Mouse (Mus musculus) liver, adult 2 months (tissue): Measurements from ENCODE around the gene Ngfr. TPM values are rescaled to one million over a fixed set of nuclear protein-coding genes. Genes with fewer than 3 reads are reported as not detected.

Experiments
- DNase-seq: peaks from one replicate; pipeline ENCODE4 v3.0.0-alpha.2; 2011; ENCODE audit warnings: low read depth, low spot score; ENCODE audit errors: extremely low read depth
- H3K27ac ChIP-seq: fragments of 200-500 bp; replicated peaks from 2 replicates; pipeline ENCODE4 v1.5.1; 2012; ENCODE audit warnings: low read depth, mild to moderate bottlenecking, control low read depth, inconsistent platforms, low read length; ENCODE audit not compliant: insufficient read depth
- H3K27me3 ChIP-seq: fragments of 200-500 bp; 2 replicates; pipeline ENCODE4 v1.6.1; 2012; ENCODE audit warnings: mild to moderate bottlenecking, moderate library complexity, low read length, inconsistent platforms; ENCODE audit not compliant: control insufficient read depth, insufficient read depth
- H3K36me3 ChIP-seq: fragments of 200-500 bp; 2 replicates; pipeline ENCODE4 v1.6.1; 2012; ENCODE audit warnings: low read length, inconsistent platforms; ENCODE audit not compliant: control insufficient read depth, insufficient read depth
- H3K4me1 ChIP-seq: fragments of 200-500 bp; 2 replicates; pipeline ENCODE4 v1.6.1; 2011; ENCODE audit warnings: low read length; ENCODE audit not compliant: control insufficient read depth, insufficient read depth
- H3K4me3 ChIP-seq: fragments of 200-500 bp; 2 replicates; pipeline ENCODE4 v1.5.1; 2011; ENCODE audit warnings: low read depth, mild to moderate bottlenecking, control low read depth, low read length, moderate library complexity; ENCODE audit not compliant: insufficient read depth
- H3K79me2 ChIP-seq: fragments of 200-500 bp; 2 replicates; pipeline ENCODE4 v1.6.1; 2012; ENCODE audit warnings: inconsistent platforms, mild to moderate bottlenecking, low read length, moderate library complexity; ENCODE audit not compliant: control insufficient read depth, insufficient read depth
- H3K9ac ChIP-seq: fragments of 200-500 bp; 2 replicates; pipeline ENCODE4 v1.6.1; 2012; ENCODE audit warnings: low read depth, mild to moderate bottlenecking, control low read depth, inconsistent platforms, low read length
- CTCF ChIP-seq: fragments of 200-500 bp; IDR thresholded peaks from 2 replicates; pipeline ENCODE4 v1.5.1; 2011; ENCODE audit warnings: low read depth, low read length, control low read depth
- POLR2A ChIP-seq: fragments of 200-500 bp; IDR thresholded peaks from 2 replicates; pipeline ENCODE4 v1.6.1; 2011; ENCODE audit warnings: low read length, control low read depth; ENCODE audit not compliant: insufficient read depth; ENCODE audit errors: extremely low read depth
- WGBS: fragments of 180-500 bp; shearing (Covaris S2); methylation state at CpG from one replicate; pipeline ENCODE4 v1.1.7; 2018; 5-methylcytosine and 5-hydroxymethylcytosine counted together
- polyA plus RNA-seq: library from polyadenylated mRNA; depleted of rRNA; stranded (reverse); fragments of >200 nt; gene quantifications from 2 replicates; pipeline ENCODE4 v1.2.3, GENCODE M21; 2012
- total RNA-seq: library from RNA; depleted of rRNA; stranded (reverse); fragments of >200 nt; gene quantifications from 2 replicates; pipeline ENCODE4 v1.2.3, GENCODE M21; 2014

Gene Ngfr
- total and polyA plus RNA-seq, 2 experiments: 1.0 to 4.9 TPM

DNA sequence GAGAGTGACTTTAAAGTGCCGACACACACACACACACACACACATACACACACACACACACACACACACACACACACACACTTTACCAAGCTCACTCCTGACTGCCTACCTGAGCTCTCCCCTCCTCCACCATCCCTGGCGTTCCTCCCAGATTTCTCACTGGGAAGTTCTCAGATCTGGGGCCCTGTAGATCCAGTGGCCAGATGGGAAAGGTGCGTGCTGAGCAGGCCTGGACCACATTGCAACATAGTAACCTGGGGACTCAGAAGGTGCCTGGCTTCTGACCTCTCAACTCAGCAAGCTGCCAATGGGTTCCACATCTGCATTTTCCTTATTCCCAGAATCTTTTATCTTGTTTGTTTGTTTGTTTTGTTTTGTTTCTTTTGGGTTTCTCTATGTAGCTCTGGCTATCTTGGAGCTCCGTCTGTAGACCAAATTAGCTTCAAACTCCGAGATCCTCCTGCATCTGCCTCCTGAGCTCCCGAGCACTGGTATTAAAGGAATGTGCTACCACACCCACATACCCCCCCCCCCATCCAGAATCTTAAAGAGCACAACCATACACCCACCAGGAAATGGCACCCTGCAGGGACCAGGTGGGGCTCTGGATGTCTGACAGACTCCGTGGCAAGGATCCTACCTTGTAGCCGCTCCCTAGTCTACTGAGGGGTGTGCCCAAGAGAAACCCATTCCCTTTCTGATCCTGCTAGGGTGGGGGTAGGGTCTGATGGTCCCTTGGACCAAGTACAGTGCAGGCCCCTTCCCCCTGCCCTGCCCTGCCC, 42.8 kb downstream of the Ngfr start:
- Histone ChIP-seq H3K79me2 (no peaks in the 10 kb centered on the region), H3K36me3 (no peaks in the 10 kb centered on the region), H3K4me3 (no peak overlapping the region), H3K4me1 (no peaks in the 10 kb centered on the region), H3K9ac (no peak overlapping the region), H3K27me3 (no peaks in the 10 kb centered on the region; the same call in 1 of the 2 replicates), H3K27ac (no peak overlapping the region)
- no peak for TF ChIP-seq CTCF
- no peak for TF ChIP-seq POLR2A
- 73% methylated on average over 8 of the region's 8 CpGs for WGBS
- DNase-seq: no peak

DNA sequence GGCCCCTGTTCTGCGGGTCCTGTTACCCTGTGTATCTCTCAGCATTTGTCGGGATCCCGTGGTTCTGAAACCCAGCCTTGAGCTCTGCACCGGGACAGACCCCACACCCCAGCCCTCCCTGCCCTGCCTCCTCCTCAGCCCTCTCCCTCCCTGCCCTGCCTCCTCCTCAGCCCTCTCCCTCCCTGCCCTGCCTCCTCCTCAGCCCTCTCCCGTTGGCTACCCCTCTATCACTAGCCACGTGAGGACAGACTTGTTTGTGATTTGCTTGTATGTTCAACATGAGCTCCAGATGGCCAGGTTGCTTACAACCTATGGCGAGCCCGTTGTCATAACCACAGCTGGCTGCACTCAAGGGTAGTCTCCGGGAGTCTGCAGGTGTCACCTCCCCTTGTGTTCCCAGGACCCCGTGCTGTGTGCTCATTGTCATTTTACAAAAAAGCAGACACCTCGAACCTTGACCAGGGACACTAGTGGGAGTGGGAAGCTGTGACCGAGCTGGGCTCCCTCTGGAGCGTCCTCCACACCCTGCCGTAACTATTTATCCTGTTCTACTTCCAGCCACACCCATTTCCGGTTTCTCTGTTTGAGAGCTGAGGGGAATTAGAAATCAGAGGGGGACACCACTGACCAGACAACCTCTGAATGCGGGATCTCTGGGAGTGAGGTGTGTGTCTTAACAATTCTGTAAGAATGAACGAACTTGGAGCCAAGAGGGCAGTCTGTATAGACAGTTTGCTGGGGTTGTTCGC, 46.7 kb downstream of the Ngfr start:
- Histone ChIP-seq H3K4me3 (no peak overlapping the region), H3K36me3 (no peaks in the 10 kb centered on the region), H3K79me2 (no peaks in the 10 kb centered on the region), H3K4me1 (no peaks in the 10 kb centered on the region), H3K9ac (no peak overlapping the region), H3K27me3 (no peaks in the 10 kb centered on the region), H3K27ac (no peak overlapping the region)
- TF ChIP-seq POLR2A (no peak), CTCF (no peak)
- WGBS: 29% methylated on average over 18 of the region's 18 CpGs
- DNase-seq: no peak

DNA sequence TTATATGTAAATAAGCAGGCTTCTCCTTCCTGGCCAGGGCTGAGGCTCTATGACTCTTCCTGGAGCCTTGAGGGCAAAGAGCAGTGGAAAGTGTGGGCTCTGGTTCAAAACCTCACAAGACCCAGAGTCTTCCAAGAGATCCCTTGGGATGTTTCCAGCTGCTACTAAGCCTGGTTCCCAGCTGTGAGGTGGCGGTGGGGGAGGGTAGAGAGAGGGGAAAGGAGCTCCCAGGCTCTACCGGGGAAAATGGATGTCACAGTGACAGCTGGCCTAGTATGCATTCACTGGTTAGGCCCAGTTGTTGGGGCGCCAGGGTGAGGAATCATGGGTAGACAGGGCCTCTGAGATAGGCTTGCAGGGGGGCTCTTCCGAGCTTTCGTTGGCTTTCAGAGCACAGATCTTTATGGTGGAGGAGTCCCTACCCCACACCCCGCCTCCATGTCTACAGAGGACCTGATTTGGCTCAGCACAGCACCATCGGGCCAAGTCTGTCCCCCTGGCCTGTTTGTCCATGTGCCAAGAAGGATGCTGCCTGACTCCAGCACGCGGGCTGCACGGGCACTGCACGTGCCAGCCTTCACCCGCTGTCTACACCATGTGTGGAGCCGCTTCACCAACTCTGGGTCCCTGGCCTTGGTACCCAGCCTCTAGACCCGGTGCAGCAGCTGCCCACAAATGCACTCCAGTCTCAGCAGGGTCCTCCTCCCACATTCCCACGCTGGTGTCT, 49.0 kb downstream of the Ngfr start:
- WGBS: 83% methylated on average over 15 of the region's 15 CpGs
- Histone ChIP-seq H3K27me3 (no peaks in the 10 kb centered on the region), H3K27ac (no peak overlapping the region), H3K9ac (no peak overlapping the region), H3K36me3 (no peaks in the 10 kb centered on the region), H3K4me3 (no peak overlapping the region), H3K4me1 (no peaks in the 10 kb centered on the region), H3K79me2 (no peaks in the 10 kb centered on the region)
- TF ChIP-seq CTCF: no peak
- no peak for TF ChIP-seq POLR2A
- no peak for DNase-seq

DNA sequence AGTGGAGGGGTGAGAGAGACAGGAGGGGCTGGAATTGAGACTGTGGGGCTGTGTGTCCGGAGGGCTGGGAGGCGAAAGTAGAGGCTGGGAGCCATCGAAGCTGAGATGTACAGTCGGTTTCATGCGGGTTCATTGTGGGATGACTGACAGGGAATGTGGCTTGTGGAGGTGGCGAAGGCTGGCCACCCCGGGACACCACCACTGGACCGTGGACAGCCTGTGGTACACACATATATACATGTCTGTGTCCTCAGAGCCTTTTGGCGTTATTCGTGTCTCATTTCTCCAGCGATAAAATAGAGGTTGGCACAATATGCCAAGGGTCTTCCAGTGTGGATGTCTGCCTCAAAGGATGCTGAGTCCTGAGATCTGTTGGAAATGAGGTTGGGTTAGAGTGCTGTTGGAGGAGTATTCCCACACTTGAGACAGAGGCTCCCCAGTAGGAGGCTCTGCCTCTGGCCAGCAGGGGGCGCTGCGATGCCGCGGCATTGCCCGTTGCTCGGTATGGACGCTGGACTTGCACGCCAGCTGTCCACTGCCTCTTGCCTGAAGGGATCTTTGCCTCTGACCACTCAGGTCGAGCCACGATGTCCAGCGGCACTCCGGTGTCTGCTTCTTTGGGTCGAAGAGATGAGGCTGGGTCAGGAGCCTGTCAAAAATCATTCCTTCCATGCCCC, 53.9 kb downstream of the Ngfr start:
- H3K4me1 ChIP-seq: no peaks in the 10 kb centered on the region
- no peak overlapping the region for H3K27ac ChIP-seq
- no peak overlapping the region for H3K4me3 ChIP-seq
- no peak for TF ChIP-seq POLR2A
- peak; percentile 97 for TF ChIP-seq CTCF
- WGBS: 23% methylated on average over 24 of the region's 24 CpGs
- peak; percentile 45 for DNase-seq
- no peaks in the 10 kb centered on the region for H3K27me3 ChIP-seq
- no peak overlapping the region for H3K9ac ChIP-seq
- no peaks in the 10 kb centered on the region for H3K79me2 ChIP-seq
- H3K36me3 ChIP-seq: no peaks in the 10 kb centered on the region

DNA sequence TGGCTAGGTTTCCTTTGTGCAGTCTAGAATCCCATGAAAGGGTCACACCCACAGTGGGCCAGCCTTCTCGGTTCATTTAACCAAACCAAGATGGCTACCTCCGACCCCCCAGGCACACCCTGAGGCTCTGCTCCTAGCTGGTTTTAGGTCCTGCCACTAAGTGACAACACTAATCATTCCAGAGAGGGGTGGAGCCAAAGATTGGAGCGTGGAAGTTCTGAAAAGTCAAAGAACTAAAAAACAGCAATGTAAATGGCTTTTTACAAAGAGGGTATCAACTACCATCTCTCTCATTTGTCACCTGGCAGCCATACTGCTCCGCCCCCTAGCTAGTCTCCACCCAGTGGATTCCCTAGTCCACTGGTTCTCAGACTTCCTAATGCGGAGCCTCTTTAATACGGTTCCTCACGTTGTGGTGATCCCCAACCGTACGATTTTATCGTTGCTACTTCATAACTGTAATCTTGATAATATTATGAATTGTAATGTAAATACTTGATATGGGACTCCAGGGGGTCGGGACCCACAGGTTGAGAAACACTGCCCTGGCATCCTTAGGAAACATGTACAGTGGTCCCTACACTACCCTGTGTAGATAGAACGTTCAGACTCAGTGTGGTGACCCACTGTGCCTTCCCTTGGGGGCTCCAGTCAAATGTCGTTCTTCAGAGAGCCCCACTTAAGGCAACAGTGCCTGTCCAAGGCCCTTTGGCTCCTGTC, 55.0 kb downstream of the Ngfr start:
- Histone ChIP-seq H3K36me3 (no peaks in the 10 kb centered on the region), H3K4me3 (no peak overlapping the region), H3K79me2 (no peaks in the 10 kb centered on the region), H3K9ac (no peak overlapping the region), H3K27ac (no peak overlapping the region), H3K27me3 (no peaks in the 10 kb centered on the region), H3K4me1 (no peaks in the 10 kb centered on the region)
- DNase-seq: no peak
- WGBS: 73% methylated on average over 13 of the region's 13 CpGs
- TF ChIP-seq CTCF: no peak
- no peak for TF ChIP-seq POLR2A
